Mouse (Mus musculus): ENCODE measurements around the gene Zfp36l2. TPM values are rescaled to one million over a fixed set of nuclear protein-coding genes. Genes with fewer than 3 reads are reported as not detected.
A peak's percentile ranks its signal among the peaks of the same experiment; 100 is the strongest.

Gene Zfp36l2
- polyA plus RNA-seq, 2 experiments from 2014 or later, result 31.3 to 64.3 TPM

DNA sequence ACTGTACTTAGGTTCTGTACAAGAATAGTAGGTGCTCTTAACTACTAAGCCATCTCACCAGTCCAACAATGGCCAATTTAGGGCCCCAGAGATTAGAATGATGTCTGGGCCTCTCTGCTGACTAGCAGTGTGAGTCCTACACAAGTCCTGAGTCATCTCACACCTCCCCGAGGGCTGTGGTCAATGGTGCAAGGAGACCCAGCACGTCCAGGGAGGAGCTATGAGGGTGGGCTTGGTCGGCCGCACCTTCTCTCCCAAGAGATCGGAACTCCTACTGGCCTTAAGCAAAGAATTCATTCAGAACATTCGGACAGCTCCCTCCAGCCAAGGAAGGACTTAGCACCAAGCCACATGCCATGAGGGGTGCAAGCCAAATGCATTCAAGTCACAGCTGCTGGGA, 36.4 kb downstream of the Zfp36l2 start:
- ATAC-seq, result no peak

DNA sequence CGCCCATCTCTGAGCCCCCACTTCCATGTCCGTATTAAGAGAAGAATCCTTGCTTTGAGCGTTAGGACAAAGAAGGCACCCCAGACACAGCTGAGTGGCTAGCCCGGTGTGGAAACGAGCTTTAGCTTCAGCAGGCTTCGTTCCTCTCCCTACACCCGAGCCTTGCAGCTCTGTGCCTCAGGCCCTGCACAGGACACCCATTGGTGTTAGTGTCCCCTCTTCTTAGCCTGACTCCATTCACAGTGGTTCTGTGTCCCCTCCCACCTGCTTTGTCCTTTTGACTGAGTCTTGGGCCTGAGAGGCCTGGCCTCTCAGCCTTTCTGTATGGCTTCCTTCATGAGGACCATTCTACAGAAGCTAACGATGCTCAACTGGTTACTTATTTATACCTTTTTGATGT, 37.5 kb downstream of the Zfp36l2 start:
- ATAC-seq, result no peak

DNA sequence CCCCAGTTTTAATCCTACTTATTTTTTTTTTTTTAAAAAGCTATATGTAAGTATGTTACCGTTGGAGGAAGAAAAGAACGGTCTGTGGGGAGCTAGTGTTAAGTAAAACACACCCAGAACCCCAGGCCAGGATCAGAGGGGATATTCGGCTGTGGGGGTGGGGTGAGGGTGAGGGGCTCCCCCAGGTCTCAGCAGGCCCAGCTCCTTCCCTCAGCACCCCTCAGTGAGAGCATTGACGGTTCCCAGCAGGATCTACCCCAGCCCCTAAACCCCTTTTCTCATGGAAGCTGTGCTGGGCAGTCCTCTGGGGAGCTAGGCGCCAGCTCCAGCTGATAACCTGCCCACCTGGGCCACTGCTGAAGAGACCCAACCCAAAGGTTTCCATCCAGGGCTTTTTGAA, 38.2 kb downstream of the Zfp36l2 start:
- ATAC-seq, result no peak

DNA sequence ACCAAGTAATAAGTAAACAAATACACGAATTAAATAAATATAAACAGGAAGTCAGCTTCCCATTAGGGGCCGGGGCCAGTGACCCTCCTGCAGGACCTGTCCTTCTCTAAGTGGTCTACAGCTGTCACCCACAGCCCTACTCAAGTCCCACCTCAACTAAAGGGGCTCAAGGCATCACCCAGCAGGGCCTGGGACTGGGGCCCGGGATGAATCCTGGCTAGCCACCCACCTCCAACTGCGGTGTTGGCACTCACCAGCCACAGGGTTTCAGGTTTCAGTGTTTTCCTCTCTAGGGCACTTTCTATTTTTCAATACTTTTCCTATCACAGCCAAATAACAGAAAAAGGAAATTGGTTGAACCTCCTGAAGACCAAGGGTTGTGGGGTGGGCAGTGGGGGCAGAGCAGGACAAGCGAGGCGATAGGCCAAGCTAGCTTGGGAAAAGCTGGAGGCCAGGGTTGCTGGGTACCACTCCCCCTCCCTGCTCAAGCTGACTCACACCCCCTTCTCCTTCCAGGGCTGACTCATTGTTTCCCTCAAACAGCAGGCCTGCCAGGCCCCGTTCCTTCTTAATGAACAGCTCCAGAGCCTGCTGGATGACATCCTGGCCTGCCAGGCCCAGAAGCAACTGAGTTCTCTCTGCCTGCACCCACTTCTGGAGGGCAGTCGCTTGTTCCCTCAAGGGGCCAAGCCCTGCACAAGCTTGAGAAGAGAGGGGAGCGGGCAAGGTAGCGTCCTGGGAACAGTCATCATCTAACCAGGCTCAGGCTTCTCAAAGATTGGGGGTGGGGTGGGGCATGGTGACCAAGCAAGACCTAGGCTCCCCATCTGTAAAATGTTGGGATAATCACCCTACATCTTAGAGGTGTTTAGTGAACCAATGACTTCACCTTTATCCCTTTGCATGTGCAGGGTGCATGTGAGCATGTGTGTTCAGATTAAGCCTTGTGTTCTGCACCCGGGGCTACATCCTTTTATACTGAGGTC, 39.0 kb downstream of the Zfp36l2 start:
- ATAC-seq, result peak; percentile 9

DNA sequence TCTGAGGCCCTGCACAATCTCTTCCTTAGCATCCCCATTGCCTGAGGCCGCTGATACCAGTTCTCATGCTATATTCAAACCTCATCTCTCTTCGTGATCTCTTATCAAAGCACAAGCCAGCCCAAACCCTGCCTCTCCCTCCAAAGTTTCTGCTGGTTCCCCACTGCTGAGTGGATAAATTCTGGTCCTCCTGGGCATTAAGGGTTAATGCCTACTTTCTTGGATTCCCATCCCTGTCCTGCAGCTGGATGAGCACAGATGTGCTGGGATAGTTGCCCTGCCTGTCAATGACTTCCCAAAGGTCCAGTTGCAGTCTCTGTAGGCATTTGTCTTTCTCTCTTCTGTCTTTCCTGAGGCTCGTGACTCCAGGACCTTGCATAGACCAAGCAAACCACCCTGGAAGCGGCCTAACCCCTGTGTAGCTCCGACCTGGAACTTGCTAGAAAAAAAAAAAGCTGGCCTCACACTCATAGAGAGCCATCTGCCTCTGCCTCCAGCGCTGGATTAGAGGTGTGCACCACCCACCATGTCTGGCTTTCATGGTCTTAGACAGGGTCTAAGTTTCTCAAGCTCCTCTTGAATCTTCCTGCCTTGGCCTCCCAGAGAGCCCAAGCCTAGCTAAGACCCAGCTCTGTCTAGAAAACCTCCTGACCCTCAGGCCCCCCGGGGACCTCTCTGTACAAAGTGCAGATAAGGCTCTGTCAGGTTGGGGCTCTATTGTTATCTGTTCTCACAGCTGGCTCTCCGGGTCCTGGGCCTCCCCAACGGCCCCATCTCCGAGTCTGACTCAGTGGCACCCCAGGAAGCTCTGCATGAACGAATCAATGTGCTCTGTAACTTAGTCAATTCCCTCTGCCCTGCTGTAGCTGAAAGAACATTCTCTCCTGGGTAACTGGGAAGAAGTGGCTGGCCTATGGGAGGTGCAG, 40.3 kb downstream of the Zfp36l2 start:
- no peak for ATAC-seq

DNA sequence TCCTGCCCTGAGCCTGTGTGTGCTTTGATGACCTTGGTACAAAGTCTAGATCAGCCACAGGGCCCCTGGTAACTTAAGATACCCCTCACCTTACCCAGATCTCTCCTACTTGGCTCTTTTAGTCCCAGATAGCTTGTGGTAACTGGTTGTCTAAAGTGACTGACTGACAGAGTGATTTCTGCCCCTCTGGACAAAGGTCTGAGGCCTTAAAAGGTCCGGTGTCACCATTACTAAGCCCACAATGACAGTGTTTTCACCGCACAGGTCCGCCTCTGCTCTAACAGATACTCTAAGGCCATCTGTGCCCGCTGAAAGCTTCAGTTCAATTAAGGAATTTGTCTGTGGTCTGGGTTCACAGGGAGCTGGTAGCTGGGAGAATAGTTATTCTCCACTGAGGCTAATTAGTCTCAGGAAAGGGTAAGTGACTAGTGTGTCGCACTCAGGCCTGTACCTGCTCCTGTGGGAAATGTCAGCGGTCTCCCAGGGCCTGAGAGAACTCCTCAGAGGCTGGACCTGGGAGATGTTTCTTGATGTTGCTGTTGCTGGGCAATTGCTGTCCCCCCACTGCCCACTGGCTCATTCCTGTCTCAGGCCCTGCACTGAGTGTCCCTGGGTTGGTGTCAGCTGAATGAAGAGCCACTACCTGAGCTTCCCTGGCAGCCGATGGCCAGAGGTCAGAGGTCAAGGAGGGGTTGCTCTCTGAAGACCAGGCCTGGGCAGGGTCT, 41.1 kb downstream of the Zfp36l2 start:
- no peak for ATAC-seq

DNA sequence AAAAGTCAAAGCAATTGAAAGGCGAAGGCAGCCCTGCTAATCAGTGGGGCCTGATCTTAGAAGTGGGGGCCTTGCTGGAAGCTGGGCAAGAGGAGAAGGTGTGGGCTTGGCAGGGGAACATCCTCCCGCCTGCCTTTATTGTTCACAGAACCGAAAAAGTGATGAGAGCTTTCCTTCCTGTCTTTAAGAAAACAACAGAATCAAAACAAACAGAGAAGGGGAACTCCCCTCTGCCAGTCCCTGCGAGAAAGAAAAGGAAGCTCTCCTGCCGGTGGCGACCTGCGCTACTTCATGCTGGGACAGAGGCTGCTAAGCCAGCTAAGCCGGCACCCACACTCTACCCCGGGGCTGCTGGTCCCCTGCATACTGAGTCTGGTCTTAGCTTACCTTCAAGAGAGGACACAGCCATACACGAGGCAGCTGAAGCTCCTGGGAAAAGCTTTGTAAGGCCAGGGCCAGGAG, 41.9 kb downstream of the Zfp36l2 start:
- ATAC-seq, result peak; percentile 87

DNA sequence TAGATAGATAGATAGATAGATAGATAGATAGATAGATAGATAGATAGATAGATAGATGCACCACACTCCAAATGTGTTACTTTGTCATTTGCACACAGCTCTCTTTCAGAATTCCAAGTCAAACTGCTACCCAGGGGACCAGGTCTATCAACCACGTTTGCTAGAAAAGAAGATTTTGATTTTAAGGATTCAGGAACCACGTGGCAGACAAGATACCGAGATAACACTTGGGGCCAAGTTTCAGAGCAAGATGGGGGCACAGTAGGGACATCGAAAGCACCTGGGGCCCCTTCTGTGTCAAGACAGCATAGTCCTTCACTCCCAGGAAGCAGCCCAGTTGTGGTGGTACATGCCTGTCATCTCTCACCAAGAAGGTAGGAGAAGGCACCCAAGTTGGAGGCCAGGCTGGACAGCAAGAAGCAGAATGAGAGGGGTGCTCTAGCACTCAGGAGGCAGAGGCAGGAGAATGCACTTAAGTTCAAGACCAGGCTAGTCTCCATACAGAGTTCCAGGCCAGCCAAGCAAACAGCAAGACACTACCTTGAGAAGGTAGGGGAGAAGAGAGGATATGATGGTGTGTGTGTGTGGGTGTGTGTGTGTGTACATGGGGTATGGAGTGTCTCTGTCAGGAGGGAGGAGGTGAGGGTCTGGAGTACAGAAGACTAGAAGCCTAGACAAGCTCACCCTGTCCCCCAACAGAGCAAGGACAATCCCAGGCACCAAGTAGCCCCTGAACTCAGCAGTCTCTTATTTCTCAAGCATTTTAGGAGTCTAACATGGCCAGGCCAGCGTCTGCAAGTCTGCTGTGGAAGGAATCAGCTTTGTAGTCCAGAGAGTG, 42.8 kb downstream of the Zfp36l2 start:
- ATAC-seq, result no peak

DNA sequence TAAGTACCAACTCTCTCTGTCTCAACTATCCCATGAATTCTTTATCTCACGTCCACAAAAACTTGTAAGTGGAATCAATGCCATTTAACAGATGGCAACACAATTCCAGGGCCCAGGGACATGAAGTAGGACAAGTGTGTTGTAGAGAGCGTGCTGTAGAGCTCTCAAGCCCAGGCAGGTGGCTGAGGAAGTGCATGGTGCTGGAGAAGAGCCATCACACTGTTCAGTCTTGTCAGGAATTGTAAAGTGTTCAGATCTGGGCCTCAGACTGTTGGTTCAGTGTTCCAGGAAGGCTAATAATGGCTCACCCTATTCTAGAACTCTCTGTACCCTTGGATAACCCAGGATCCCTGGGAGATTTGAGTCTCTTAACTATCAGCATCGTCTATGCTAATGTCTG, 43.6 kb downstream of the Zfp36l2 start:
- no peak for ATAC-seq

DNA sequence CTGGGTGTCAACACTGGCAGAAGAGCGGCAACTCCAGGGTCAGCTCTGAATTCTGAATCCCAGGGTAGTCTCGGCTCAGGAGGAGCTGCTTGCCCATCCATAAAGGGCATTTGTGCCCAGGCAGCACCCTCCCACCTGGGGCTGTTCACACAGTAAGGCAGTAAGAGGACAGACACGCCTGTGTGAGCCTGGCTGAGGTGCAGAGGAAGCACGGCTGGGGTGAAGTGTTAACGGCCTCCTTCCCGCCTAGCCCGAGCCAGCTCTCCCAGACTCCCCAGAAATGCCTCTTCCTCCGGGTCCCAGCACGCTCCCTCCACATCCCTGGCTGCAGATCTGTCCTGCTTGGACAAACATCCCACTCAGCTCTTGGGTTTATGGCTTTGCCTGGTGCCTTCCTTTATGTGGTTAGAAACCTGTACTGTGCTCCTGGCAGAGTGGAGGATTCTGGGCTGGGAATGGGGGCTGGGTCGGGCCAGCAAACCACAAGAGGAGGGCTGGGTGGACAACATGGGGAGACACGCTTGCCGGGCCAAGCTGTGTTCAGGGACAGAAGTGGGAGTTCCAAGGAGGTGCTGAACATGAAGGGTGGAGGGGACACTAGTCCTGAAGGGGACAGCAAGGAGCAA, 44.4 kb downstream of the Zfp36l2 start:
- no peak for ATAC-seq

DNA sequence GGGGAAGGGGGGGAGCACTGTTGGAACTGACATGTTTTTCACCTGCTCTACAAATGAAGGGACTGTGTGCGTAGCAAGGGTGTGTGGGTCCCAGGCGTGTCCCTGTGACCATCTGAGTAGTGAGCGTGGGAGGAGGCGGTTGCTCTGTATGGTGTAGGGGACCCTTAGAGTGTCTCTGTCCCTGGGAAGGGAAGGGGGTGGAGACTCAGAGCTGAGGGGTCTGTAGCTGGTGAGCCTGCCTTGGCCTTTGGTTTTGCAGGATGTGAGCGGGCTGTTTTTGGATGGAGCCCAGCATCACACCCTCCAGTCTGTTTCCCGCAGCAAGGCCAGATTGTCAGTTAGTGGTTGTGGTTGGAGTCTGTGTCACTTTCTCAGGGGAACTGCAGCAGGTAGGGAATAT, 46.1 kb downstream of the Zfp36l2 start:
- ATAC-seq, result no peak

DNA sequence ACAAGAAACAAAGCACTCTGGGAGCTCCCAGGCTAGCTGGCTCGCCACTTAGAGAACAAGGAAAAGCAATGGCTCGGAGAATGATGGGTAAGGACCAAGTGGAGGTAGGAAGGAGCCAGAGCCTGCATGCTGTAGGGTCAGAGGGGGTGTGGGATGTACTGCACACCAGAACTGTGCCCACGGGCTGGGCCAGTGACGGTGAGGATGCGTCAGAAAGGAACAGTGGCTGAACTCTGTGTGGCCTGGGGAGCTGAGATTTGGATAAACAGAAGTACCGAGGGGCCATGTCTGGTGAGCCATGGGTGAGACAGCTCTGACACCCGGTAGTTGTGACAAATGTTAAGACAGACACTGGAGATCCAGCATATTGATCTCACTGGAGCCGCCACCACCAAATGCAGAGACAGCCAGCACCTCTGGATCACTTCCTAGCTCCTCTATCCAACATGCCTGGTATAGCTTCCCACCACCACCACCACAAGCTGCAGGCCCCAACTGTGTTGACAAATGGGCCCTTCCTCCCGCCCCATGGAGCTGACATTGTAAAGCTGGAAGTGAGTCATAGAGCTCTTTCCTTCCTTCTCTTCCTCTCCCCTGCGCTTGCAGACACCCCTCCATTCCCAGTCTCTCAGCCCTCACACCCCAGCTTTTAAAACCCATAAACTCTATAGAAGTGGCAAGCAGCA, 46.8 kb downstream of the Zfp36l2 start:
- ATAC-seq, result no peak

DNA sequence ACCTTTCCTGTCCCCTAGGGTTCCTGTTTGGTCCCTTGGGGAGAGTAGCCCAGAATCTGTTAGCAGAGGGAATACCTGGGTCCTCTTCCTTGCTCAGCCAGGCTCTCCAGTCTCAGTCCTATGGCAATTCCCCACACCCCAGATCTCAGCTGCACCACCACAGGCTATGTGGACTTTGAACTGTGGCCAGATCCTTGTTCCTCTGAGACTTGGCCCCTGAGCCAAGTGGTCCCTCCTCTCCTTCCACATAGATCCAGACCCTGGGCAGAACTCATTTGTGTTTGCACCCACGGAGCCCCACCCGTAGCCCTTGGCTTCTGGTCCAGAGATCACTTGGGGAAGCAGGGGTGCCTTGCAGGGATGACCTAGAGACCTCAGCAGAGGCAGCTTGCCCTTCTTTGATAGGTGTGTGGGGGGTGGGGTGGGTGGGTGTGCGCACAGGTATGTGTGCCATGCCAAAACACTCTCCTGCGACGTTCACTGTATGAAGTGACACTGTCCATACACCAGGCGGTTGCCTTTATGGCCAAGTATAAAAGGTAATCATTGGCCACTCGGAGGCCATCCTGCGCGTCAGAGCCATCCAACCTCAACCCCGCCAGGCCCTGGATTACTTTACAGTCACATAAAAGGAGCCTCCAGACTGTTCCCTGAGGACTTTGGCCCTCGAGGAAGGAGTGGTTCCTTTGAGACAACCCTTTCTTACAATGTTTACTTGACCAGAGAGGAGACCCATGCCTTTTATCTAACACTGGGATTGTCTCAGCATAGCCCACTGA, 50.2 kb downstream of the Zfp36l2 start:
- no peak for ATAC-seq

DNA sequence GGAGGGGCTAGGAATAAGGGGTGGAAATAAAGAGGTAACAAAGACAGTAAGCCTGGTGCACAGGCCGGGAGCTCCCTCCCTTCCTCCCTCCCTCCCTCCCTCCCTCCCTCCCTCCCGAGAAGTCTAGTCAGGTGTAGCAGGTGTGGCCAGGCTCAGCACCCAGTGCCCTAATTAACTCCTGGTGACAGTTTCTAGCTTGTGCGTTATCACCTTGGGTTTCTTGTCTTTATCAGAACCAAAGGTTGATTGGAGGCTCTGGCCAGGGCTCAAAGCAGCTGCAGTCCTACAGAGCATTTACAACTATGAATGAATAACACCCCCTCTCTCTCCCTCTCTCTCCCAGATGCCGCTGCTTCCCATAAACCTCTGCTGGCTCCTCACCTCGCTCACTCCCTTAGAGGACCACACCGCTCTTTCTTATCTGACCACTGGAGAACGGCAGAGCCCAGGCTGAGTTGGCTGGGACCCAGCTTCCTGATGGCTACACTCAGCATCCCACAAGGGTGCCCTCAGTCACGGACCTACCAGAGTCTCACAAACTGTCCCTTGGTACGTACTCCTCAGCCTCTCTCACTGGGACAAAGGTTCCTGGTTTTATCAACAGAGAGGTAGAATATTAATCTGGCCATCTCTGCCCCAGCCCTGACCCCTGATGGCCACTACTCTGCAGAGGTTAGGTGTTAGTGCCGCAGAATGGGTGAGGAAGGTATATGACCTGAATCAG, 50.9 kb downstream of the Zfp36l2 start:
- ATAC-seq, result no peak

DNA sequence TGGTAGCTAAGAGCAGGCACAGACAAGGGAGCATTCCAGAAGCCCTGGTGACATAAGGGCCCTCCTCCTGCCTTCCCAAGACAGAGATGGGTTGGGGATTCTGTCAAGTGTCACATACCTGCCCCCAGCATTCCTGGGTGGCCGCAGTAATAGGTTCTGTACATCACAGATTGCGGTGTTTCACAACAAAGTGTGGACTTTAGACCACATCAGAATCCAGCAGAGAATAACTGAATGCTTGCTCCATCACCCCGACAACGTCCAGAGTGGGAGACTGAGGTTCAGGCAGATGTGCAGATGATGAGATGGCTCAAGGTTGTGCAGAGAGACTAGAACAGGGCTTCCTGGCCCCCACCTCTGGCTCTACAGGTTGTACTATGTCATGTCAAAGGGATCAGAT, 51.5 kb downstream of the Zfp36l2 start:
- no peak for ATAC-seq

DNA sequence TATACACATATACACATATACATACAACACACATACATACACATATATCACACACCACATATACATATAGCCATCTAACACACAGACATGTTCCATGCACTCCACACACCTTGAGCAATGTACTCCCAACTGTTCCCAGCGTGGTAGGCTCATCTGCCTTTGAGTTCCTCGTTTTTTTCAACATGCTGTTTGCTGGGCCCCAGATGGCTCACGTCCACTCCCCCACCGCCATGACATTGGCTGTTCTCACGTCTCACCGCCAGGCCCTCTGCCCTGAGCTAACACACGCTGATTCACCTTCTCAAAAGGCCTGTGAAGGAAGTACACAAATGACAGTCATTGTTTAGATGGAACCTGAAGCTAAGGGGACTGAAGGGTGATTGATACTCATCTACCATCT, 52.5 kb downstream of the Zfp36l2 start:
- no peak for ATAC-seq
